Mouse (Mus musculus) small intestine, adult 2 months (tissue): ENCODE data around the gene Klhl21.

ENCODE experiments used
- CTCF ChIP-seq: fragments of 200-500 bp; IDR thresholded peaks from 2 replicates; pipeline ENCODE4 v1.5.1; 2012; ENCODE audit warnings: low read depth, mild to moderate bottlenecking, control low read depth, inconsistent platforms, low read length, moderate library complexity, mixed read lengths; ENCODE audit not compliant: insufficient replicate concordance, insufficient read length; ENCODE audit errors: extremely low read depth
- POLR2A ChIP-seq: fragments of 200-500 bp; IDR thresholded peaks from 2 replicates; pipeline ENCODE4 v1.6.1; 2012; ENCODE audit warnings: low read depth, mild to moderate bottlenecking, control low read depth, inconsistent platforms, low read length, moderate library complexity

- TF ChIP-seq CTCF (no peak), POLR2A (no peak)
Measured at GRCm38 (mm10) chr4:151996951-151997222, 11.7 kb upstream of the Klhl21 start.
